Mouse (Mus musculus) ES-E14 (cell line): ENCODE measurements around the gene Med27. TPM values are rescaled to one million over a fixed set of nuclear protein-coding genes. Genes with fewer than 3 reads are reported as not detected.

Source experiments
- DNase-seq: peaks from one replicate; pipeline ENCODE4 v3.0.0-alpha.2; 2013; ENCODE audit warnings: low read depth, low spot score
- H3K27ac ChIP-seq: 2 replicates; pipeline ENCODE4 v1.5.1; 2012; ENCODE audit warnings: low read depth, mild to moderate bottlenecking, low read length, moderate library complexity, mixed read lengths; ENCODE audit not compliant: poor library complexity, insufficient read depth, severe bottlenecking
- H3K36me3 ChIP-seq: 2 replicates; pipeline ENCODE4 v1.6.1; 2012; ENCODE audit warnings: mild to moderate bottlenecking, low read length, moderate library complexity, mixed read lengths; ENCODE audit not compliant: control insufficient read depth, poor library complexity, insufficient read depth, severe bottlenecking
- H3K4me1 ChIP-seq, 2 experiments: fragments of 150-350 bp in 1 of 2; sonication (generic) in 1 of 2; 2 replicates each; pipeline ENCODE4 v1.6.1; 2012; ENCODE audit warnings: low read length in 2 of 2, mild to moderate bottlenecking in 1 of 2, mixed read lengths in 1 of 2; ENCODE audit not compliant: control insufficient read depth in 2 of 2, insufficient read depth in 2 of 2, poor library complexity in 1 of 2
- H3K4me3 ChIP-seq, 2 experiments: fragments of 150-350 bp in 1 of 2; sonication (generic) in 1 of 2; 2 replicates each; pipeline ENCODE4 v1.5.1; 2012; ENCODE audit warnings: low read length in 2 of 2, low read depth in 1 of 2, mild to moderate bottlenecking in 1 of 2, mixed read lengths in 1 of 2; ENCODE audit not compliant: insufficient read depth in 1 of 2, poor library complexity in 1 of 2, severe bottlenecking in 1 of 2
- H3K9ac ChIP-seq: 2 replicates; pipeline ENCODE4 v1.6.1; 2012; ENCODE audit warnings: low read depth, mild to moderate bottlenecking, low read length, mixed read lengths; ENCODE audit not compliant: poor library complexity, insufficient read depth, severe bottlenecking
- H3K9me3 ChIP-seq: fragments of 150-350 bp; sonication (generic); 2 replicates; pipeline ENCODE4 v1.6.1; 2012; ENCODE audit warnings: low read depth, mild to moderate bottlenecking, low read length; ENCODE audit not compliant: control insufficient read depth, insufficient read depth
- CHD2 ChIP-seq: IDR thresholded peaks from 2 replicates; pipeline ENCODE4 v1.6.1; 2014; ENCODE audit warnings: mild to moderate bottlenecking, low read depth, low read length, inconsistent platforms
- HCFC1 ChIP-seq: IDR thresholded peaks from 2 replicates; pipeline ENCODE4 v1.6.1; 2012; ENCODE audit warnings: low read length, inconsistent platforms, borderline replicate concordance; ENCODE audit not compliant: insufficient read depth
- MAFK ChIP-seq: IDR thresholded peaks from 2 replicates; pipeline ENCODE4 v1.6.1; 2014; ENCODE audit warnings: mild to moderate bottlenecking, low read depth, low read length, inconsistent platforms; ENCODE audit not compliant: insufficient read depth
- ZC3H11A ChIP-seq: IDR thresholded peaks from 2 replicates; pipeline ENCODE4 v1.6.1; 2012; ENCODE audit warnings: low read depth, mild to moderate bottlenecking, inconsistent platforms, low read length, borderline replicate concordance
- ZNF384 ChIP-seq: IDR thresholded peaks from 2 replicates; pipeline ENCODE4 v1.6.1; 2012; ENCODE audit warnings: low read depth, low read length, inconsistent platforms
- in situ Hi-C, 2 experiments: fragments of 600-800 bp; cut with MboI; formaldehyde crosslinking; loops; one replicate each; pipeline ENCODE4 v1.15.1; 2025; ENCODE audit warnings: low sequenced_read_pairs in 2 of 2, inconsistent platforms in 1 of 2; ENCODE audit not compliant: unreplicated experiment in 2 of 2
- total RNA-seq: library from RNA; depleted of rRNA; stranded (reverse); fragments of 300-350 nt; gene quantifications from 2 replicates; pipeline ENCODE4 v1.2.3, GENCODE M21; 2012

The Med27 gene
- total RNA-seq, 1 experiment, result 25.6 TPM

DNA sequence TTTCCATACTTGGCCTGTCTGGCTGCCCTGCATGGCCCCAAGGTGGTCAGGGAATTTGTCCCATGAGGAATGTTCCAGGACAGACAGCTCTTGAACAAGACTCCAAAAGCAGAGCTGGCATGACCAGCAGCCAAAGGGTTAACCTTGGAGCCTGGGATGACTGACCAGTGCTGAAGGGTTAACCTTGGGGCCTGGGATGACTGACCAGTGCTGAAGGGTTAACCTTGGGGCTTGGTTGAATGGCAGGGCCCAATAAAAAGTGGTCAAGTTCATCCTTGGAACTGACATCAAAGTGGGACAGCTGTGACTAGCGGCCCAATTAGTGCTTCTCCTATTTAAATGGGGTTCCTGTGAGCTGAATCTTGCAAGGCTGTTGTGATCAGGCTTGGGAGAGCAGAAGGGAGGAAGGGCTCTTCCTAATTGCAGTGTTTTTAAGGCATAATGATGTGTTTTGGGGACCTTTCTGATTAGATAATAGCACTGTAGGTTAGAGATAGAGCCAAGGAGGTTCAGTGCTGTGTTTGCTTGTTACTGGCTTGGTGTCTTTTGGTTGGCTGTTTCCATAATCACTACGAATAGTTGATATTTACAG, 97.1 kb downstream of the Med27 start:
- in situ Hi-C loops, result no loop called here
- DNase-seq, result no peak
- TF ChIP-seq ZC3H11A (no peak), ZNF384 (no peak)
- Histone ChIP-seq H3K36me3 (no peaks in the 10 kb centered on the region), H3K9ac (no peak overlapping the region), H3K9me3 (no peaks in the 10 kb centered on the region), H3K4me1 (peaks cover 2 to 8% of the 10 kb centered on the region in 2 experiments; a peak in 1 of 4 replicates), H3K27ac (no peak overlapping the region), H3K4me3 (no peak overlapping the region)

DNA sequence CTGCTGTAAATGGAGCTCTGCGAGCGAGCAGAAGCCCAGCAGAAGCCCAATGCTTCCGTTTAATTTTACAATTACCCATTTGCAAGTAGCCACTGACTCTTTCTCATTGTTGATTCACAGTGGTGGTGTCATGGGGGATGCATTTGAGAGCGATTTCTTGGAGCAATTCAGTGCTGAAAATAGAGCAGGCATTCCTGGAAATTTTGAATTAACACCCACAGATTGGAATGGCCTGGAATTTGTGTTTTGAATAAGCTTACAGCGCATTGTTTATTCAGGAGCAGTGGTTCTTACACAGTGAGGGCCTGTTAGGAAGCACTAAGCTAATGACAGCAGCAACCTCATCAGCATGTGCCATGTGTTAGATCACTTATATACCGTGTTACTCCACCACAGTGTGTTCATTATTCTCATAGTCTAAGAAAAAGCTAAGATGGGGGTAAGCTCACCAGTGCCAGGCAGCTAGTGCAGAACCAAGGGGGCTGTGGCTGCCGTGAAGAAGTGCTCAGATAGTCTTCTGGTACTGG, 101.9 kb downstream of the Med27 start:
- no peak overlapping the region for H3K27ac ChIP-seq
- no peaks in the 10 kb centered on the region for H3K36me3 ChIP-seq
- H3K4me1 ChIP-seq, result no peaks in the 10 kb centered on the region
- in situ Hi-C loops, result no loop called here
- TF ChIP-seq HCFC1 (no peak), CHD2 (no peak), ZC3H11A (no peak), MAFK (no peak), ZNF384 (no peak)
- no peak overlapping the region for H3K9ac ChIP-seq
- H3K4me3 ChIP-seq, result no peak overlapping the region
- H3K9me3 ChIP-seq, result no peaks in the 10 kb centered on the region
- DNase-seq, result no peak

DNA sequence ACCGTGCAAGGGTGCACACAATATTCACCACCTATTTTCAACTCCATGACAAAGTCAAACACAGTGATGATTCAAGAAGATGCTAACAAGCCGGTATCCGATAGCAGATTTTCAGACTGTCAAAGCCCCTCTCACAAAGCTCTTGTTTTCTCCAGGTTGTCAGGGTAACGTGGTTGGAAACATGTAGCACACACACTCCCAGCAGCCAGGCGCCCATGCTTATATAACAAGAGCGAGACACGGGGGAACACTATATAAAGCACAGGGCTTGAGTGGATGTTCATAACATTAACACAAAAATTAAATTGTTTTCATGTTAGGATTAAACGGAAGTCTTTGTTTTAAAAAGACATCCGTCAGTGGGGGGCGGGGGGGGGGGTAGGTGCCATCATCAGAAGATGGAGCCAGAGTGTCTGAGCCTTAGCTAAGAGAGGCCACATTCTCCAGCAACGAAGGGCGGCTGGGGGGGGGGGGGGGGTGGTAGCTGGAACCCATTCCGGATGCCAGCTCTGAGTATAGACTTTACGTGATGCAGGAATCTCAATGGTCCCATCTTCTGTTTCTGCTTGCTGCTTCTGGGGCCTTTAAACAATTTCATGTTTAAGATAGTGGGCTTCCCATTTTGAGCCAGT, 104.9 kb downstream of the Med27 start:
- Histone ChIP-seq H3K4me1 (peaks cover 5% of the 10 kb centered on the region in 2 experiments), H3K9ac (no peak overlapping the region), H3K9me3 (no peaks in the 10 kb centered on the region), H3K4me3 (no peak overlapping the region), H3K27ac (no peak overlapping the region), H3K36me3 (no peaks in the 10 kb centered on the region)
- no peak for DNase-seq
- TF ChIP-seq HCFC1 (no peak), MAFK (no peak), ZC3H11A (no peak), ZNF384 (no peak), CHD2 (no peak)
- in situ Hi-C loops, result no loop called here

DNA sequence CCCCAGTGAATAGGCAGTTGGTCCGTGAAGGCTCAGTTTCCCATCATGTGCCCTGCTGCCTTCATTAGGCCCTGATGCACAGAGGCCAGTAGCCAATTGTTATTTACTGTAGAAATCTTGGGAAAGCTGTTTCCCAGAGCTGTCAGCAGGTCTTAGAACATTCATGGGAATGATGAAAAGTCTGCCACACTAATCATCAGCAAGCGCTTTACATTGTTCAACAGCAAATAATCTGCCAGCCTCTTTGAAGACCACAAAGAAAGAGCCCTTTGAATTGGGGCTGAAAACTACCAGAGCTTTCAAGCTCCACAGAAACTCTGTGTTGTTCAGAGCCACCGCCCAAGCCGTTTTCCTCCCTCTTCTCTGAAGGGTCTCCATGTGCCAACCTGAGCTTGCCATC, 106.8 kb downstream of the Med27 start:
- Histone ChIP-seq H3K9me3 (no peaks in the 10 kb centered on the region), H3K4me3 (no peak overlapping the region), H3K36me3 (no peaks in the 10 kb centered on the region), H3K9ac (no peak overlapping the region), H3K27ac (no peak overlapping the region), H3K4me1 (peaks cover 14 to 19% of the 10 kb centered on the region in 2 experiments)
- in situ Hi-C loops, result no loop called here
- TF ChIP-seq HCFC1, result no peak
- TF ChIP-seq CHD2, result no peak
- TF ChIP-seq ZNF384, result no peak
- TF ChIP-seq MAFK, result no peak
- TF ChIP-seq ZC3H11A, result no peak
- DNase-seq, result no peak
